Mouse (Mus musculus) cerebellum, postnatal 10 days (tissue): ENCODE data around the gene Dot1l.
A peak's percentile ranks its signal among the peaks of the same experiment; 100 is the strongest.

Source experiments
- DNase-seq, 2 experiments: peaks; one replicate each; pipeline ENCODE4 v3.0.0; 2021; ENCODE audit warnings: mixed read lengths in 2 of 2

Dot1l gene

GRCm38 (mm10) chr10:80758651-80759050 is 3.6 kb downstream of the Dot1l start:
- DNase-seq = no peak

- DNase-seq = peak; percentile 69 to 76
These were observed 5.9 kb downstream of the Dot1l start for GRCm38 (mm10) chr10:80760596-80761524.

- DNase-seq = no peak
These were observed 6.8 kb downstream of the Dot1l start for GRCm38 (mm10) chr10:80761821-80762220.

GRCm38 (mm10) chr10:80763502-80763901 is 8.5 kb downstream of the Dot1l start:
- DNase-seq = no peak

GRCm38 (mm10) chr10:80765746-80766145 is 10.7 kb downstream of the Dot1l start:
- DNase-seq = no peak

GRCm38 (mm10) chr10:80766161-80766815 is 11.3 kb downstream of the Dot1l start:
- no peak for DNase-seq

GRCm38 (mm10) chr10:80768365-80768764 is 13.4 kb downstream of the Dot1l start:
- DNase-seq = no peak

- no peak for DNase-seq
These were observed 18.8 kb downstream of the Dot1l start for GRCm38 (mm10) chr10:80773816-80774215.

- DNase-seq = peak; percentile 95 to 98
These were observed 19.5 kb downstream of the Dot1l start for GRCm38 (mm10) chr10:80774549-80774948.

GRCm38 (mm10) chr10:80774981-80775380 is 20.0 kb downstream of the Dot1l start:
- DNase-seq = peak; percentile 56 to 65

GRCm38 (mm10) chr10:80775731-80776130 is 20.7 kb downstream of the Dot1l start:
- DNase-seq = peak; percentile 76 to 83

- DNase-seq = no peak
These were observed 21.4 kb downstream of the Dot1l start for GRCm38 (mm10) chr10:80776358-80776869.

- DNase-seq = peak; percentile 64 to 68
These were observed 22.1 kb downstream of the Dot1l start for GRCm38 (mm10) chr10:80777123-80777522.

- no peak for DNase-seq
These were observed 24.6 kb downstream of the Dot1l start for GRCm38 (mm10) chr10:80779565-80779964.

GRCm38 (mm10) chr10:80784302-80784701 is 29.3 kb downstream of the Dot1l start:
- DNase-seq = no peak

- no peak for DNase-seq
These were observed 29.9 kb downstream of the Dot1l start for GRCm38 (mm10) chr10:80784871-80785270.

- DNase-seq = no peak
These were observed 31.0 kb downstream of the Dot1l start for GRCm38 (mm10) chr10:80785963-80786362.

- no peak for DNase-seq
These were observed 32.5 kb downstream of the Dot1l start for GRCm38 (mm10) chr10:80787517-80787916.

GRCm38 (mm10) chr10:80790761-80791404 is 35.9 kb downstream of the Dot1l start:
- peak; percentile 19 to 20 for DNase-seq

GRCm38 (mm10) chr10:80791476-80792174 is 36.6 kb downstream of the Dot1l start:
- DNase-seq = peak in 1 of 2 experiments; percentile 51

- peak; percentile 87 to 90 for DNase-seq
These were observed 37.4 kb downstream of the Dot1l start for GRCm38 (mm10) chr10:80792175-80793032.
